Mouse (Mus musculus) liver, embryonic 14.5 days (tissue): ENCODE results near the gene Tnip1. TPM values are rescaled to one million over a fixed set of nuclear protein-coding genes. Genes with fewer than 3 reads are reported as not detected.

Experiments used
- ATAC-seq: fragments of 200-750 bp; cut with Nextera tagmentation; 2 replicates; pipeline ENCODE4 v1.8.0; 2017; ENCODE audit warnings: moderate number of reproducible peaks, mild to moderate bottlenecking, moderate library complexity; ENCODE audit not compliant: insufficient read depth
- DNase-seq, 3 experiments: peaks; one replicate each; pipeline ENCODE4 v3.0.0-alpha.2; 2012 to 2013; ENCODE audit warnings: low read depth in 3 of 3, low spot score in 3 of 3
- H3K27ac ChIP-seq: fragments of 300-500 bp; sonication (generic); 2 replicates; pipeline ENCODE4 v1.5.1; 2014; ENCODE audit warnings: moderate library complexity, mild to moderate bottlenecking, control low read depth, inconsistent platforms
- H3K27me3 ChIP-seq: fragments of 300-500 bp; sonication (generic); 2 replicates; pipeline ENCODE4 v1.6.1; 2014; ENCODE audit warnings: mild to moderate bottlenecking, low read length, moderate library complexity; ENCODE audit not compliant: control insufficient read depth, insufficient read depth
- H3K36me3 ChIP-seq: fragments of 300-500 bp; sonication (generic); replicated peaks from 2 replicates; pipeline ENCODE4 v1.6.1; 2014; ENCODE audit warnings: low read depth; ENCODE audit not compliant: control insufficient read depth, insufficient read depth
- H3K4me1 ChIP-seq, 2 experiments: fragments of 200-500 bp in 1 of 2; fragments of 300-500 bp in 1 of 2; sonication (generic) in 1 of 2; replicated peaks; 2 replicates each; pipeline ENCODE4 v1.6.1; 2012 to 2014; ENCODE audit warnings: antibody characterized with exemption in 1 of 2, inconsistent platforms in 1 of 2, low read length in 1 of 2; ENCODE audit not compliant: control insufficient read depth in 2 of 2, insufficient read depth in 2 of 2
- H3K4me2 ChIP-seq: fragments of 300-500 bp; sonication (generic); 2 replicates; pipeline ENCODE4 v1.6.1; 2014; ENCODE audit warnings: low read depth, mild to moderate bottlenecking, control low read depth, moderate library complexity
- H3K4me3 ChIP-seq, 2 experiments: fragments of 200-500 bp in 1 of 2; fragments of 300-500 bp in 1 of 2; sonication (generic) in 1 of 2; 2 replicates each; pipeline ENCODE4 v1.5.1; 2012 to 2014; ENCODE audit warnings: low read depth in 2 of 2, low read length in 2 of 2, mild to moderate bottlenecking in 2 of 2, control low read depth in 1 of 2, inconsistent platforms in 1 of 2, moderate library complexity in 1 of 2; ENCODE audit not compliant: insufficient read depth in 1 of 2
- H3K9ac ChIP-seq: fragments of 300-500 bp; sonication (generic); replicated peaks from 2 replicates; pipeline ENCODE4 v1.6.1; 2014; ENCODE audit warnings: mild to moderate bottlenecking, control low read depth, moderate library complexity
- H3K9me3 ChIP-seq: fragments of 300-500 bp; sonication (generic); 2 replicates; pipeline ENCODE4 v1.6.1; 2016; ENCODE audit warnings: low read length, mixed read lengths; ENCODE audit not compliant: control insufficient read depth
- CTCF ChIP-seq: IDR thresholded peaks from 2 replicates; pipeline ENCODE4 v1.5.1; 2016; ENCODE audit warnings: antibody characterized with exemption, low read depth, control low read depth
- EP300 ChIP-seq: IDR thresholded peaks from 2 replicates; pipeline ENCODE4 v1.6.1; 2016; ENCODE audit warnings: antibody characterized with exemption, low read depth
- WGBS: fragments of 180-500 bp; shearing (Covaris S2); extraction: QIAGEN DNeasy Blood & Tissue Kit; methylation state at CpG from one replicate; pipeline ENCODE4 v1.1.7; 2014; ENCODE audit not compliant: insufficient replicate concordance; 5-methylcytosine and 5-hydroxymethylcytosine counted together
- polyA plus RNA-seq, 2 experiments: library from polyadenylated mRNA; depleted of rRNA in 1 of 2; stranded (reverse) in 1 of 2; unstranded in 1 of 2; fragments of >200 nt; fragmentation: Nextera tagmentation in 1 of 2; extraction: Ambion mirVana in 1 of 2; gene quantifications; 2 replicates each; pipeline versions ENCODE4 v1.2.1 to v1.2.3; 2012 to 2014

The Tnip1 gene
- polyA plus RNA-seq, 2 experiments, result 3.6 to 5.2 TPM

GRCm38 (mm10) chr11:54867903-54868434, 94.7 kb downstream of the Tnip1 start:
- ATAC-seq (no peak), DNase-seq (no peak)
- Histone ChIP-seq H3K4me2 (peak overlapping the region; percentile 81), H3K36me3 (peaks cover 23% of the 10 kb centered on the region), H3K27ac (peak overlapping the region; percentile 8), H3K9me3 (no peaks in the 10 kb centered on the region), H3K4me3 (peak overlapping the region in 1 of 2 experiments; percentile 78; a peak in 1 of 4 replicates), H3K4me1 (peaks cover 9 to 27% of the 10 kb centered on the region in 2 experiments), H3K27me3 (no peaks in the 10 kb centered on the region), H3K9ac (no peak overlapping the region)
- 56% methylated on average over 3 of the region's 3 CpGs for WGBS
- TF ChIP-seq CTCF, result no peak
- TF ChIP-seq EP300, result no peak

DNA sequence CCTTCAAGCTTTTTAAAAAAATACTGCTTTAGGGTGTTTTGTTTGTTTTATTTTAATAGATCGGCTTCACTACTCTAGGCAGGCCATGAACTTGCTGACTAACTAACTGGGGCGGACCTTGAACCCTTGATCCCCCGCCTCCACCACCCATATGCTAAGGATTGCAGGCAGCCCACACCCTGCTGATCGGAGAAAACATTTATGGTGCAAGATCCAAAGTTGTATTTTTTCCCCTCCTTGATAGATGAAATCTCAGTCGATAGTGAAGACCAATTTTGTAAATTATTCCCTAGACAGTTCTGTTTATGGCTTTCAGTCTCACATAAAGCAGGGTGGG, 95.7 kb downstream of the Tnip1 start:
- DNase-seq, result peak in 2 of 3 experiments; percentile 47 to 52
- under 1% methylated on average over 5 of the region's 5 CpGs for whole genome bisulfite sequencing
- Histone ChIP-seq H3K9me3 (no peaks in the 10 kb centered on the region), H3K4me1 (peaks cover 9 to 29% of the 10 kb centered on the region in 2 experiments), H3K9ac (peak overlapping the region; percentile 88), H3K4me2 (peak overlapping the region; percentile 81), H3K36me3 (peaks cover 20% of the 10 kb centered on the region), H3K4me3 (peak overlapping the region; percentile 78 to 86), H3K27ac (peak overlapping the region; percentile 71), H3K27me3 (no peaks in the 10 kb centered on the region)
- no peak for TF ChIP-seq EP300
- TF ChIP-seq CTCF, result no peak
- peak; percentile 63 for ATAC-seq

GRCm38 (mm10) chr11:54866119-54867048, 96.3 kb downstream of the Tnip1 start, which contains the start of gene Hint1:
Gene Hint1 (plus strand): TSS chr11:54866383.
- H3K4me2 ChIP-seq, result peak within 1 kb of the TSS; percentile 81
- DNase-seq (peak; percentile 73 to 77 (median 73)), ATAC-seq (peak; percentile 84)
- H3K4me3 ChIP-seq, result peak within 1 kb of the TSS; percentile 78 to 86
- H3K27ac ChIP-seq, result peak within 1 kb of the TSS; percentile 71
- no peaks in the 10 kb centered on the region for H3K9me3 ChIP-seq
- peak within 1 kb of the TSS; percentile 88 for H3K9ac ChIP-seq
- peaks cover 12 to 34% of the 10 kb centered on the region in 2 experiments for H3K4me1 ChIP-seq
- under 1% methylated on average over 107 of the region's 107 CpGs for WGBS
- peaks cover 16% of the 10 kb centered on the region for H3K36me3 ChIP-seq
- H3K27me3 ChIP-seq, result no peaks in the 10 kb centered on the region
- TF ChIP-seq EP300 (0 out of 2 replicates have a peak, but pooled peaks have one; percentile 15), CTCF (0 out of 2 replicates have a peak, but pooled peaks have one; percentile 28)

DNA sequence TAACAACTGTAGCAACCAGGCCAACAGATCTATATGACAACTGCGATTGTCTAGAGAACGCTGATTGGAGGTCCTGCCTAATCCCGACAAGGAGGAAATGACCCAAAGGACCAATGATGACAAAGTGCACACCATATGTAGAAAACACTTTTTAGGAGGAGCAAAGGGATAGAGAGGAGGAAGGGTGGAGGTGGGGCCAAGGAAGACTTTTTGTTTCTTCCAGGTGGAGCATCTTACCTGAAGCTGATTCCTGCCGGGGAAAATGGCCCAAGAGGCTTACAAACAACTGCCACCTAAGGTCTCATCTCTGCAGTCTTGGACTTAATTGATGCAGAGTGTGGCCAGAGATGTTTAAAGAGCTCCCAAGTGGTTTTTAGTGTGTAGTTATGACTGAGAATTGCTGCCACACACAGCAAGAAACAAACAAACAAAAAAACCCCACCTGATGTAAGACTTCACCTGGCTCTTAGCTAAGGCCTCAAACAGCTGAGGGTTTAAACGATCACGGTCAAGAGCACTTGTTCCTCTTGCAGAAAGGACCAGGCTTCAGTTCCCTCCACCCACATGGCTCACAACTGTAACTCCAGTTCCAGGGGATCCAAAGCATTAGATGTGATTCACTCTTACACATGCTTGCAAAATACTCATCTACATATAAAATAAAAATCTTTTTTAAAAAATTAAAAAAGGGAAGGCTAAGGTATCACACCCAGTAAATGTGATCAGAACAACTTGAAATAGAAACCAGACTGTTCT, 97.2 kb downstream of the Tnip1 start:
- 57% methylated on average over 6 of the region's 6 CpGs for WGBS
- Histone ChIP-seq H3K4me3 (peak overlapping the region; percentile 78 to 86), H3K9me3 (no peaks in the 10 kb centered on the region), H3K4me1 (peaks cover 16 to 37% of the 10 kb centered on the region in 2 experiments), H3K9ac (no peak overlapping the region), H3K27ac (no peak overlapping the region), H3K4me2 (peak overlapping the region; percentile 81), H3K36me3 (peaks cover 9% of the 10 kb centered on the region), H3K27me3 (no peaks in the 10 kb centered on the region)
- TF ChIP-seq EP300, result no peak
- TF ChIP-seq CTCF, result no peak
- DNase-seq (no peak), ATAC-seq (no peak)
